Mouse (Mus musculus): ENCODE data around the gene Olfr1173. TPM values are rescaled to one million over a fixed set of nuclear protein-coding genes. Genes with fewer than 3 reads are reported as not detected.

Gene Olfr1173
- total RNA-seq (2021) = not detected

- intact Hi-C loops (cut with DNase I) = no loop called here
- no peak for DNase-seq (ENCODE audit: low spot score)
These were observed at the start of gene Olfr1173 for GRCm38 (mm10) chr2:88279775-88280174. Olfr1173 (minus strand) TSS chr2:88279875.

DNA sequence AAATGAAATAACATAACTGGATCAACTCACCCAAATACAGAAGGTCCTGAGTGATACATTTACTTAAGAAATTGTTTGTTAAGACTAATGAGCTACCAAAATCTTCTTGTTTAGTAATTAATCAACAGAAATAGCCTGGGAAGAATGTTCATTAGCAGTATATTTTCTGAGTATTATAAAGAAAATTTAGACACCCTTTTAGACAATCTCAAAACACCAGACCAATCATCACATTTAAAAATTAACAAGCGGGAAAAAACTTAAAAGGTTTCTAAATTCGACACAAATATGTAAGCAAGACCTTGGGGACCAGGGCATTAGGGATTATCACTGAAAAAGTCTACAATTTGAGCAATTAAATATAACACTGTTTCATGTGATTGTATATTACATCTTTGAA is 47.4 kb upstream of the Olfr1173 start, which contains the start of gene Olfr1175-ps:
Gene Olfr1175-ps (minus strand): TSS at position 101 of the 400 bp plus-strand sequence.
- no peak for DNase-seq (ENCODE audit: low spot score)
- intact Hi-C loops (cut with DNase I) = no loop called here

DNA sequence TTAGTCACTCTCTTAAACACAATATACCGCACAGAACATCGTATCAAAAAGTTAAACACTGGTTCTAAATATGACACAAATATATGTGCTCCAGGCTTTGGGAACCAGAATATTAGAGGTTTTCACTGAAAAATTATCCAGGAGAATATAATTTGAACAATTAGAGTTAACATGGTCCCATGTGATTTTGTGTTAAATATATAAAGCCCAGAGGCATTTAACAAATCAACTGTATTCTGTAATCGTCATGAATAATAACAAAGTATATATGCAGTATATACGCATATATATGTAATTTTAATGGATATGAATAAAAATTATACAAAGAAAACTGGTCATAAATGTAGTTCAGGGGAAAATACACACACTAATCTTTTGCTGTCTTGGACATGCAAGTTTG is 35.4 kb upstream of the Olfr1173 start, which contains the start of gene Olfr1174-ps:
Gene Olfr1174-ps (minus strand): TSS at position 101 of the 400 bp plus-strand sequence.
- DNase-seq (ENCODE audit: low spot score) = no peak
- intact Hi-C loops (cut with DNase I) = no loop called here

- intact Hi-C loops (cut with DNase I) = no loop called here
- DNase-seq (ENCODE audit: low spot score) = no peak
These were observed 51.4 kb downstream of the Olfr1173 start, which contains the start of gene Olfr1170 for GRCm38 (mm10) chr2:88228234-88228633. Olfr1170 (minus strand) TSS chr2:88228334.

Other genes with a start within 250 kb of the Olfr1173 start
- not detected for gene Olfr73, start 242.2 kb downstream of the Olfr1173 start, total RNA-seq (2021)
- gene Olfr1162, start 228.7 kb downstream of the Olfr1173 start, total RNA-seq (2021) = not detected
- not detected for gene Olfr1163, start 208.0 kb downstream of the Olfr1173 start, total RNA-seq (2021)
- not detected for gene Olfr1164, start 185.9 kb downstream of the Olfr1173 start, total RNA-seq (2021)
- not detected for gene Olfr1166, start 151.6 kb downstream of the Olfr1173 start, total RNA-seq (2021)
- not detected for gene Olfr1167, start 124.7 kb downstream of the Olfr1173 start, total RNA-seq (2021)
- gene Olfr1168, start 98.0 kb downstream of the Olfr1173 start, total RNA-seq (2021) = not detected
- not detected for gene Olfr1170, start 51.5 kb downstream of the Olfr1173 start, total RNA-seq (2021)
- gene Olfr1174-ps, start 35.3 kb upstream of the Olfr1173 start, total RNA-seq (2021) = not detected
- gene Olfr1175-ps, start 47.3 kb upstream of the Olfr1173 start, total RNA-seq (2021) = not detected
- gene Olfr1176, start 56.8 kb upstream of the Olfr1173 start, total RNA-seq (2021) = not detected
- gene Olfr1177-ps, start 66.6 kb upstream of the Olfr1173 start, total RNA-seq (2021) = not detected
- not detected for gene Olfr1178, start 107.2 kb upstream of the Olfr1173 start, total RNA-seq (2021)
- gene Olfr1179, start 126.6 kb upstream of the Olfr1173 start, total RNA-seq (2021) = not detected
- gene Olfr1180, start 139.3 kb upstream of the Olfr1173 start, total RNA-seq (2021) = not detected
- gene Olfr1181, start 146.3 kb upstream of the Olfr1173 start, total RNA-seq (2021) = not detected
- gene Gm13757, start 169.3 kb upstream of the Olfr1173 start, total RNA-seq (2021) = not detected
- gene Olfr1183, start 175.0 kb upstream of the Olfr1173 start, total RNA-seq (2021) = not detected
- gene Olfr1184, start 203.7 kb upstream of the Olfr1173 start, total RNA-seq (2021) = not detected
- gene Olfr1185-ps1, start 213.4 kb upstream of the Olfr1173 start, total RNA-seq (2021) = not detected
- not detected for gene Olfr1186, start 238.7 kb upstream of the Olfr1173 start, total RNA-seq (2021)